ENCODE assay signal across 10 mouse cellular contexts in the genomic region with DNA sequence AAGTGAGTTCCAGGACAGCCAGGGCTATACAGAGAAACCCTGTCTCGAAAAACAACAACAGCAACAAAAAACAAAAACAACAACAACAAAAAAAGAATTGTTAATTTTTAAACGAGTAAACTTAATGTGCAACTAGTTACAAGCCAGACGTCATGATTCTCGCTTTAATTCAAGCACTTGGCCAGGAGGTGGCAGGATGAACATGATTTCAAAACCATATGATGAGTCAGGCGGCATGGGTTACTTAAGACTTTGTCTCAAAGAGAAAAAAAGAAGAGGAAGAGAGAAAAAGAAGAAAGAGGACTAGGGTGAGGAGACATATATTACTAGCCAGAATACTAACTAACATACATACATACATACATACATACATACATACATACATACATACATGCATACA. TPM values are rescaled to one million over a fixed set of nuclear protein-coding genes. Genes with fewer than 3 reads are reported as not detected.
DNase-seq lines count a peak whose midpoint lies in the region; TF ChIP-seq lines count a peak whose summit lies in the region.
"Had no signal": no experiment of that assay in that cellular context is flagged by ENCODE, and none has a peak within 500 bp of the region (broad histone marks: within the 10 kb centered on the region; RNA-seq: fewer than 3 reads in every experiment).

No protein-coding gene starts in this region.

- 89% methylated on average over 5 of the region's 5 CpGs for WGBS in cerebellum, adult 2 months
- 74% methylated on average over 5 of the region's 5 CpGs for WGBS in large intestine, adult 2 months
- 92% methylated on average over 5 of the region's 5 CpGs for WGBS in midbrain, embryonic 10.5 days

- H3K27ac ChIP-seq in cerebellum, adult 2 months (ENCODE audit: insufficient read depth, low read length), result no peak overlapping the region
- H3K27ac ChIP-seq in midbrain, embryonic 10.5 days (replicated peaks), result no peak overlapping the region
- H3K27ac ChIP-seq: heart, embryonic 13.5 days; macrophage had no signal

- DNase-seq in cerebellum, adult 2 months, result peak; percentile 22 to 24
- DNase-seq in cerebellum, adult 11-12 months, result no peak
- peak; percentile 33 for DNase-seq in layer of hippocampus, adult 11-12 months (ENCODE audit: low spot score)
- DNase-seq in layer of hippocampus, postnatal 14 days (ENCODE audit: low spot score in 2 of 2), result no peak
- peak; percentile 44 for DNase-seq in MN1 (ENCODE audit: low spot score)
- peak; percentile 6 for DNase-seq in large intestine, adult 2 months (ENCODE audit: low read depth, low spot score)
- peak; percentile 43 for DNase-seq in thymus, postnatal 0 days (ENCODE audit: low spot score)
- no peak for DNase-seq in midbrain, embryonic 10.5 days (ENCODE audit: low spot score)

- no peak for TF ChIP-seq POLR2A in cerebellum, adult 2 months (IDR thresholded peaks at IDR 0.05; ENCODE audit: borderline replicate concordance, insufficient read depth, low read length)

- H3K27me3 ChIP-seq in cerebellum, adult 2 months (ENCODE audit: control insufficient read depth, insufficient read depth, low read length), result no peaks in the 10 kb centered on the region
- H3K27me3 ChIP-seq in midbrain, embryonic 10.5 days (ENCODE audit: low read depth, poor library complexity, severe bottlenecking), result no peaks in the 10 kb centered on the region
- H3K27me3 ChIP-seq: heart, embryonic 13.5 days had no signal

- peak; percentile 8; the same call in 1 of the 2 replicates for TF ChIP-seq CTCF in cerebellum, adult 2 months (IDR thresholded peaks at IDR 0.05; ENCODE audit: borderline replicate concordance, insufficient read depth, low read depth, low read length)

- no peaks in the 10 kb centered on the region for H3K4me1 ChIP-seq in cerebellum, adult 2 months (ENCODE audit: control insufficient read depth, insufficient read depth, low read length)
- H3K4me1 ChIP-seq in midbrain, embryonic 10.5 days, result no peaks in the 10 kb centered on the region
- H3K4me1 ChIP-seq: heart, embryonic 13.5 days had no signal

- H3K36me3 ChIP-seq in midbrain, embryonic 10.5 days, result 0 out of 2 replicates have a peak, but pooled peaks cover 3% of the 10 kb centered on the region

- H3K4me3 ChIP-seq in cerebellum, adult 2 months (replicated peaks; ENCODE audit: insufficient read depth, low read depth, low read length), result no peak overlapping the region
- no peak overlapping the region for H3K4me3 ChIP-seq in midbrain, embryonic 10.5 days
- H3K4me3 ChIP-seq: heart, embryonic 13.5 days had no signal

- no peaks in the 10 kb centered on the region for H3K9me3 ChIP-seq in midbrain, embryonic 10.5 days (replicated peaks)
- H3K9me3 ChIP-seq: heart, embryonic 13.5 days had no signal

RNA-seq across cellular contexts. Expression of a gene that starts 40.1 kb away (rescaled TPM):
- polyA plus RNA-seq in cerebellum, adult 2 months (2012; rRNA removed), result 24.2 and 25.1 TPM in 2 replicates
- 10 to 100 TPM; 36.6 to 38.4 TPM for total RNA-seq in layer of hippocampus, postnatal 14 days (2021)
- polyA plus RNA-seq in large intestine, adult 2 months (2012; rRNA removed), result 11.1 and 19.1 TPM in 2 replicates
- polyA plus RNA-seq in thymus, postnatal 0 days (2015; fragmentation: Nextera tagmentation; extraction: Ambion mirVana), result 42.7 and 53.4 TPM in 2 replicates
- polyA plus RNA-seq in midbrain, embryonic 10.5 days (2016; fragmentation: Nextera tagmentation; extraction: Ambion mirVana), result 31.3 and 33.1 TPM in 2 replicates

Comparison
In these comparisons a context has a peak if more than half of its experiments do, and no peak if none do; other contexts are left out.
1. DNase-seq: peak in cerebellum, adult 2 months (2 of 2), layer of hippocampus, adult 11-12 months (single experiment), MN1 (single experiment), large intestine, adult 2 months (single experiment) and thymus, postnatal 0 days (single experiment); none in cerebellum, adult 11-12 months (single experiment), layer of hippocampus, postnatal 14 days (0 of 2) and midbrain, embryonic 10.5 days (single experiment).